Mouse (Mus musculus) CD8-positive naive resting alpha-beta T cell, adult 2 months (primary cell): ENCODE results near the gene Ugt1a10.
"Not testable (repeated sequence)": the region's sequence is repeated elsewhere in the genome, so short reads cannot be mapped to it uniquely, and the experiment has no call there.

ENCODE experiments used
- DNase-seq, 2 experiments: peaks; one replicate each; pipeline ENCODE4 v3.0.0; 2022; ENCODE audit warnings: low read depth in 2 of 2, low spot score in 2 of 2

Gene Ugt1a10

GRCm38 (mm10) chr1:88055088-88055487, at the start of gene Ugt1a10:
TSS of gene Ugt1a10 (plus strand) at chr1:88055388.
- DNase-seq = no peak

GRCm38 (mm10) chr1:88007692-88008210, 47.4 kb upstream of the Ugt1a10 start:
- DNase-seq = no peak

- peak; percentile 51 to 76 for DNase-seq
Observed at GRCm38 (mm10) chr1:88008211-88008697, 46.9 kb upstream of the Ugt1a10 start, which contains the start of gene Usp40. TSS of gene Usp40 (minus strand) at chr1:88008551.

DNA sequence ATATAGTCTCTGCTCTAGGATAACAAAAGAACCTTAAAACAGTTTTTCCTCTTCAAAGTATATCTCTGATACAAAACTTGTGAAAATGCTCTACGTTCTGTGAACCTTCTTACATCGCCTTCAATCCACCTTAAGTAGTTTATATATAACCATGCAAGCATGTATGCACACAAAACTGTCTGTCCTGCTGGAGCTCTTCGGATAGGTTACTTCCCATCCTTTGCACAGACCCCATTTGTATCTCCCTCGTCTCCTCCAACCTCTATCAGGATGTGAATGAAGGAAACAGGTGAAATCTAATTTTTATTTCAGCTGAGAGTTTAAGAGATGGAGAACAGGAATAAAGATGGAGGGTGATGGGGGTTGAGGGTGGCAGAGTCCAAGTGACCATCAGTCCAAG, 46.5 kb upstream of the Ugt1a10 start:
- no peak for DNase-seq

GRCm38 (mm10) chr1:88009521-88009920, 45.7 kb upstream of the Ugt1a10 start:
- no peak for DNase-seq

- no peak for DNase-seq
Observed at GRCm38 (mm10) chr1:88013726-88014125, 41.5 kb upstream of the Ugt1a10 start.

GRCm38 (mm10) chr1:88014194-88014593, 41.0 kb upstream of the Ugt1a10 start:
- DNase-seq = no peak

DNA sequence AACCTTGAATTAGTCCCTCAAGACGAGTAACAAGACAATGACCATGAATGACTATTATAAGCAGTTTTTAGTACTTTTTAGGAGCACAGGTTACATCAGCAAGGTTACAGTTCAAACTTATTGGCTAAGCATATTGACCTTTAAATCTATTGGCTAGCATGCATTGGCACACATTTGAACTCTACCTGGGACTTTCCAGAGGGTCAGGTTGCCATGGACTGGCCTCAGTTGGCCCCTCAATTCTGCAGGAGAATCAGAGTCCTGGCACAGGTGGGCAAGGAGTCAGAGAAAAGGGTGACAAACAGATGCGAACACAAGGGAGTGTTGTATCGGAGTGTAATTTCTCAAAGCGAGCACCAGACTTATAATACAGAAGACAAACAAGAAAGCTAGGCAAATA, 40.5 kb upstream of the Ugt1a10 start:
- DNase-seq = no peak

DNA sequence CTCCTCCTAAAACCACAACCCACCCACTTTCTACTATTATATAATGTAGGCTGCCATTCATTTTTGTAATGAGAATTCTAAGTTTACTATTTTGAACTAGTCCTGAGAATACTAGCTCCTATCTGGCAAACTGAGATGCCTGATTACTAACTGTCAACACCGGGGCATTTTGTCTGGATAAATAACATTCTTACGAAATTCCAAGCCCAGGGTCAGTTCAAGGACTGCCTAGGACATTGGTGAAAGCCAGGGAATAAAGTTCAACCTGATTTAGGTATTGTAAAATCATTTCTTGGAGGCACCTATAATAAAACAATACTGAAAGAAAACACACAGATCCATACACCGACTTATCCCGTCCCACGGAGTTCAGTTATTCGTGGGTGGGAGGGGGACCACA, 39.8 kb upstream of the Ugt1a10 start:
- DNase-seq = no peak

DNA sequence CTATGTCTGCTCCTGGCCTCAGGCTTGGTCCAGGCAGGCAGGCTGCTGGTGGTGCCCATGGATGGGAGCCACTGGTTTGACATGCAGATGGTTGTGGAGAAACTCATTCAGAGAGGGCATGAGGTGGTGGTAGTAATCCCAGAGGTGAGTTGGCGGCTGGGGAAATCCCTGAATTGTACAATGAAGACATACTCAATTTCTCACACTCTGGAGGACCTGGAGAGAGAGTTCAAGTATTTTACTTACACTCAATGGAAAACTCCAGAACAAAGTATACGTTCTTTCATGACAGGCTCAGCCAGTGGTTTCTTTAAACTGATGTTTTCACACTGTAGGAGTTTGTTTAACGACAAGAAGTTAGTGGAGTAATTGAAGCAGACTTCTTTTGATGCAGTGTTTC, 29.9 kb upstream of the Ugt1a10 start:
- DNase-seq = not testable (repeated sequence)

DNA sequence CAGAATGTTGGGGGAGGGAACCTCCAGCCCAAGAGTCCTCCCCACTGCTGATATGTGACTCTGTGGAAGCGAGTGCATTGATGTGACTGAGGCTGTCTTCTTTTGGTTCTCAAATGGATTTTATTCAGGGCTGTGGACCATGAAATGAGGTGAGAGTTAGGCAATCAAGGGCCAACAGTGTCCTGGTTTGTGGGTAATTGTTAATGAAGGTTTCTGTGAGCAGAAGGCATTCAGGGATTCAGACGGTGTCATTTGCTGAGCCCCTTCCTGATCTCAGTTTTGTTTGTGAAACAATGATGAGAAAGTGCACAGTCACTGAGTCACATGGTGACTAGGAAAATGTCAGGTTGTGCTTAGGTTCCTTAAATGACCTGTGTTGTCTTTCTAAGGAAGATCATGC, 12.1 kb upstream of the Ugt1a10 start:
- DNase-seq = not testable (repeated sequence)

DNA sequence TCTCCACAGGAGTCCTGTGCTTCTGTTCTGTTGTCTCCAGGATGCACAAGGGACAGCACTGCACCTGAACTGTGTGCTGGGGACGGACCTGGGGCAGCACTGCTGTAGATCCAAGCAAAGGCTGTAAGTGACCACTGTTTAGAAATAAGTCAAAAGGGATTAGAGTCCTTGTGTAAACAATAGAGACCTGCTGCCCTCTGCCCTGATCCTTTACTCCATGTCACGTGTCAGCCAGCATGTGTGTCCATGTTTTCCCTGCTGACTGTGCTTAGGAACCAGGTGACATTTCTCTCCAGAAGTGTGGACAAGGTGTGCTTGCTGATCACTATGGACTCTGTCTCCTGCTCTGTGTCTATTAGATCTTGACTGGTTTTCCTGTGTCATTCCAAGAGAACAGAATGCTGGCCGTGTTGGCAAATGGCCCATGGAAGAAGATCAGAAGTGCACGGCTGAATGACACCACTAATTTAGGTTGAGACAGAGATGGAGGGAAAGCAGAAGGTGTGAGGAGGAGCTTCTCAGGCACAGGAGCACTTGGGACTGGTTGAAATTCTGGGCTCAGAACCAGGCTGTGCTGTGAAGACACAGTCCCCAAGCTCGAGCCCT, 10.3 kb upstream of the Ugt1a10 start:
- DNase-seq = not testable (repeated sequence)

DNA sequence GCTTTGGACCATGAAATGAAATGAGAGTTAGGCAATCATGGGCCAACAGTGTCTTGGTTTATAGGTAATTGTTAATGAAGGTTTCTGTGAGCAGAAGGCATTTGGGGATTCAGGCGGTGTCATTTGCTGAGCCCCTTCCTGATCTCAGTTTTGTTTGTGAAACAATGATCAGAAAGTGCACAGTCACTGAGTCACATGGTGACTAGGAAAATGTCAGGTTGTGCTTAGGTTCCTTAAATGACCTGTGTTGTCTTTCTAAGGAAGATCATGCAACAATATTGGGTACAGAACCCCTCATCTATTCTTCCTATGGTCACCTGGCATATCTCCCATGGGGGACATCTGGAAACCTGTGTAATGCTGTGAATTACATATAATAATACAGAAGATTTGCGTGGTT, 7.8 kb upstream of the Ugt1a10 start:
- not testable (repeated sequence) for DNase-seq

DNA sequence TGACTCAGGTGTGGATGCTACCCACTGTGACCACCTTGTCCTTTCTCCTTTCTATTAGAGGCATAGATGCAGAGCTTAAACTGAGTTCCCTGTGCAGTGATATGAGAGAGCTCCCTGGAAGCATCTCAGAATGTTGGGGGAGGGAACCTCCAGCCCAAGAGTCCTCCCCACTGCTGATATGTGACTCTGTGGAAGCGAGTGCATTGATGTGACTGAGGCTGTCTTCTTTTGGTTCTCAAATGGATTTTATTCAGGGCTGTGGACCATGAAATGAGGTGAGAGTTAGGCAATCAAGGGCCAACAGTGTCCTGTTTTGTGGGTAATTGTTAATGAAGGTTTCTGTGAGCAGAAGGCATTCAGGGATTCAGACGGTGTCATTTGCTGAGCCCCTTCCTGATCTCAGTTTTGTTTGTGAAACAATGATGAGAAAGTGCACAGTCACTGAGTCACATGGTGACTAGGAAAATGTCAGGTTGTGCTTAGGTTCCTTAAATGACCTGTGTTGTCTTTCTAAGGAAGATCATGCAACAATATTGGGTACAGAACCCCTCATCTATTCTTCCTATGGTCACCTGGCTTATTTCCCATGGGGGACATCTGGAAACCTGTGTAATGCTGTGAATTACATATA, 11.4 kb downstream of the Ugt1a10 start:
- not testable (repeated sequence) for DNase-seq

- DNase-seq = no peak
Observed at GRCm38 (mm10) chr1:88070495-88070894, 15.3 kb downstream of the Ugt1a10 start, which contains the start of gene Ugt1a9. TSS of gene Ugt1a9 (plus strand) at chr1:88070800.

DNA sequence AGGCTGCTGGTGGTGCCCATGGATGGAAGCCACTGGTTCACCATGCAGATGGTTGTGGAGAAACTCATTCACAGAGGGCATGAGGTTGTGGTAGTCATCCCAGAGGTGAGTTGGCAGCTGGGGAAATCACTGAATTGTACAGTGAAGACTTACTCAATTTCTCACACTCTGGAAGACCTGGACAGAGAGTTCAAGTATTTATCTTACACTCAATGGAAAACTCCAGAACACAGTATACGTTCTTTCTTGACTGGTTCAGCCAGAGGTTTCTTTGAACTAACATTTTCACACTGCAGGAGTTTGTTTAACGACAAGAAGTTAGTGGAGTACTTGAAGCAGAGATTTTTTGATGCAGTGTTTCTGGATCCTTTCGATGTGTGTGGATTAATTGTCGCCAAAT, 15.7 kb downstream of the Ugt1a10 start:
- no peak for DNase-seq

DNA sequence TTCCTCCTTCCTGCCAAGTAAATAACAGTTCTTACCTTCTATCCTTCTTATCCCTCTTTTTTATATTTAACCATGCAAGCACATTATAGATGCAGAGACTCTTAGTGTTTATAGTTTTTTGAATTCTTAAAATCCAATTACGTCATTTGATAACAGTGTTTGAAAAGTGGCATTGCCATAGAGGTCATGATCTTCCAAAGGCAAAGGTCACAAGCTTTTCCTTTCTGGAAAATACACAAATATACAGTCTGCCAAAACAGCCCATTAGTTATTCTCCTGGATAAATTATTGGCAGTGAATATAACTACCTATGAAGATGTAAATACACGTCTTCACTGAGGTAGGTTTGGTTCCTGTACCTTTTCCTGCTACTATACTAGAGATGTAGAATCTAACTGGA, 19.3 kb downstream of the Ugt1a10 start:
- no peak for DNase-seq

DNA sequence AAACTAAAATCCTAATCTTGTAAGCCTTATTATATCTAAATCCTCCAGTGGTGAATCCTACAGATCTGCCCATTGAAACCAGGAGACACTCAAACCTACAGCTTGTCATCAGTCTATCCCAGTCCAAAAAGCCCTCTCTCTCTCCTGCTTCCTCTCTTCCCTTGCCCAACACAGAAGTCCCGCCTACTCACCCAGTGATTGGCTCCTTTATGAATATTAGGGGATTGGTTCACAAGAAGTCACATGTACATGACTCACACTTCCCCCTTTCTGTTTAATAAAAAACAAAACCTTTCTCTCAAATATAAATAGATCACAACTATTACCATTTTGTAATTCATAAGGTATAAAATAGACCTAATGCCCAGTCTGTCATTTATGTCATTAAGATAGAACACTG, 21.9 kb downstream of the Ugt1a10 start:
- DNase-seq = no peak

- no peak for DNase-seq
Observed at GRCm38 (mm10) chr1:88081670-88082069, 26.5 kb downstream of the Ugt1a10 start.

DNA sequence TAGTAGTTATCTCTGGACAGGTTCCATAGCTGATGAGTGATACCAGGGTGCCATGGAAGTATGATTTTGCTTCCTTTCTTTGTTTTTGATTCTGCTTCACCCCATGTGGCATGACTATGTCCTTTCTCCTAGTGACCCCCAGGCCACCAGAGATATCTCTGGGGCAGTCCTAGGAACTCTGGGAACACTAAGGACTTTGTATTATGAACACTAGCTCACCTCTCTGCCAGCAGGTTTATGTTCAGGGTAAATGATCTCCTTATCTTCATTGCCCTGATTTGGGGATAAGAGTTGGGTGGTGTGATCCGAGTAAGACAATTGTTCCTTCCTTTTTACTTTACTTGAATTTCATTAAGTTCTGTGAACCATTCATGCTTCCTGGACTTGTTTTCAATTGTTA, 30.9 kb downstream of the Ugt1a10 start:
- no peak for DNase-seq

- no peak for DNase-seq
Observed at GRCm38 (mm10) chr1:88087513-88087912, 32.3 kb downstream of the Ugt1a10 start, which contains the start of gene Ugt1a8. TSS of gene Ugt1a8 (plus strand) at chr1:88087813.

- DNase-seq = no peak
Observed at GRCm38 (mm10) chr1:88092341-88092740, 37.2 kb downstream of the Ugt1a10 start.
